Mouse (Mus musculus) cerebellum, adult 2 months (tissue): Measurements from ENCODE around the gene P3h2.

ENCODE experiments used
- CTCF ChIP-seq: fragments of 200-500 bp; IDR thresholded peaks from 2 replicates; pipeline ENCODE4 v1.5.1; 2011; ENCODE audit warnings: low read depth, mild to moderate bottlenecking, control low read depth, low read length, moderate library complexity, borderline replicate concordance; ENCODE audit not compliant: insufficient read depth
- POLR2A ChIP-seq: fragments of 200-500 bp; IDR thresholded peaks from 2 replicates; pipeline ENCODE4 v1.6.1; 2011; ENCODE audit warnings: low read length, control low read depth, borderline replicate concordance; ENCODE audit not compliant: insufficient read depth

- TF ChIP-seq CTCF: no peak
- TF ChIP-seq POLR2A: no peak
These were observed 70.5 kb downstream of the P3h2 start for GRCm38 (mm10) chr16:26035079-26035478.
